Mouse (Mus musculus): ENCODE measurements around the gene Elmod3. TPM values are rescaled to one million over a fixed set of nuclear protein-coding genes. Genes with fewer than 3 reads are reported as not detected.

Gene Elmod3
- polyA plus RNA-seq, 1 experiment from 2014 or later = 16.8 TPM

DNA sequence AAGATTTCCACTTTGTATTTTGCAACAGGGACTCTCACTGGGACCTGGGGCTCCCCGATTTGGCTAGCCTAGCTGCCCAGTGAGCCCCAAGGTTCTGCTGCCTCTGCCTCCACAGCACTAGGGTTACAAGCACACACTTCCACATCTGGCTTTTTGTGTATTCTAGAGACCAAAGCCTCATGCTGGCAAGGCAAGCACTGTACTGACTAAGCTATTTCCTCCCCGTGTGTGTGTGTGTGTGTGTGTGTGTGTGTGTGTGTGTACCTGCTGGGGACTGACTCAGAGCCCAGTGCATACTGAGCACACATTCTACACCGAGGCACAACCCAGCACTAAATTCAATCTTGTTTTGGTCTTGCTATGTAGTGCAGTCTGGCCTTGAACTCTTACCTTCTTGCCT lies 11.5 kb downstream of the Elmod3 start:
- no peak overlapping the region for H3K27ac ChIP-seq
- no peaks in the 10 kb centered on the region for H3K9me3 ChIP-seq (replicated peaks)
- H3K9ac ChIP-seq = no peak overlapping the region
- H3K4me3 ChIP-seq (replicated peaks) = no peak overlapping the region
- H3K27me3 ChIP-seq = no peaks in the 10 kb centered on the region
- no peak overlapping the region for H3K4me2 ChIP-seq
- no peak for ATAC-seq (replicated peaks; ENCODE audit: low FRiP score)
- H3K4me1 ChIP-seq = no peaks in the 10 kb centered on the region
- 78% methylated on average over 3 of the region's 3 CpGs for WGBS
- H3K36me3 ChIP-seq = 0 out of 2 replicates have a peak, but pooled peaks cover 3% of the 10 kb centered on the region

GRCm38 (mm10) chr6:72584154-72584553 lies 14.1 kb downstream of the Elmod3 start:
- Histone ChIP-seq H3K9ac (no peak overlapping the region), H3K4me3 (replicated peaks) (no peak overlapping the region), H3K27me3 (no peaks in the 10 kb centered on the region), H3K4me1 (no peaks in the 10 kb centered on the region), H3K4me2 (no peak overlapping the region), H3K9me3 (replicated peaks) (no peaks in the 10 kb centered on the region), H3K27ac (no peak overlapping the region), H3K36me3 (peaks cover 13% of the 10 kb centered on the region; the same call in 1 of the 2 replicates)
- no peak; the same call in 1 of the 2 replicates for ATAC-seq (replicated peaks; ENCODE audit: low FRiP score)
- 62% methylated on average over 11 of the region's 11 CpGs for WGBS

- no peak overlapping the region for H3K4me2 ChIP-seq
These were observed 14.9 kb downstream of the Elmod3 start for GRCm38 (mm10) chr6:72583211-72583839.

GRCm38 (mm10) chr6:72581625-72582382 lies 16.4 kb downstream of the Elmod3 start:
- Histone ChIP-seq H3K4me3 (replicated peaks) (no peak overlapping the region), H3K27me3 (no peaks in the 10 kb centered on the region), H3K36me3 (peaks cover 24% of the 10 kb centered on the region), H3K9ac (no peak overlapping the region), H3K27ac (no peak overlapping the region), H3K4me1 (no peaks in the 10 kb centered on the region), H3K4me2 (no peak overlapping the region), H3K9me3 (replicated peaks) (no peaks in the 10 kb centered on the region)
- no peak for ATAC-seq (replicated peaks; ENCODE audit: low FRiP score)
- WGBS = 78% methylated on average over 11 of the region's 11 CpGs

More at GRCm38 (mm10) chr6:72583211-72583839, 14.9 kb downstream of the Elmod3 start:
- Histone ChIP-seq H3K4me3 (replicated peaks) (no peak overlapping the region), H3K9me3 (replicated peaks) (no peaks in the 10 kb centered on the region), H3K9ac (no peak overlapping the region), H3K27me3 (no peaks in the 10 kb centered on the region), H3K36me3 (peaks cover 18% of the 10 kb centered on the region; the same call in 1 of the 2 replicates), H3K27ac (no peak overlapping the region), H3K4me1 (no peaks in the 10 kb centered on the region)
- 87% methylated on average over 4 of the region's 4 CpGs for WGBS
- ATAC-seq (replicated peaks; ENCODE audit: low FRiP score) = no peak

DNA sequence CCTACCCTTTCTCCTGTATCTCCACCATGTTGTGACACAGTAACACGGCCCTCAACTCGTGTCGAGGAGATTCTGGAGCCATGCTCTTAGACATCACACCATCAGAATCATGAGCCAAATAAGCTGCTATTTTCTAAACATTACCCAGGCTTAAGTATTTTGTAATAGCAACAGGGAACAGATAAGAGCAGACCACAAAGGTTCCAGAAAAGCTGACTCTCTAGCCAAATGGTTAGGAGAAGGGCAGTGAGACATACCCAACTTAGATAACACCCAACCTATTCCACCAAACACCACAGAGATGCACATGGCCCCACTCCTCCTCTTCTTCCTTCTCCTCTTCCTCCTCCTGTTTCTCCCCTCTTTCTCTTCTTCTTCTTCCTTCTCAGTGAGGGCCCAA lies 22.2 kb downstream of the Elmod3 start:
- peaks cover 37% of the 10 kb centered on the region for H3K36me3 ChIP-seq
- H3K4me2 ChIP-seq = no peak overlapping the region
- H3K27me3 ChIP-seq = no peaks in the 10 kb centered on the region
- no peak overlapping the region for H3K4me3 ChIP-seq (replicated peaks)
- no peaks in the 10 kb centered on the region for H3K9me3 ChIP-seq (replicated peaks)
- H3K27ac ChIP-seq = no peak overlapping the region
- ATAC-seq (replicated peaks; ENCODE audit: low FRiP score) = no peak
- WGBS = 89% methylated on average over 3 of the region's 3 CpGs
- H3K4me1 ChIP-seq = no peaks in the 10 kb centered on the region
- no peak overlapping the region for H3K9ac ChIP-seq

DNA sequence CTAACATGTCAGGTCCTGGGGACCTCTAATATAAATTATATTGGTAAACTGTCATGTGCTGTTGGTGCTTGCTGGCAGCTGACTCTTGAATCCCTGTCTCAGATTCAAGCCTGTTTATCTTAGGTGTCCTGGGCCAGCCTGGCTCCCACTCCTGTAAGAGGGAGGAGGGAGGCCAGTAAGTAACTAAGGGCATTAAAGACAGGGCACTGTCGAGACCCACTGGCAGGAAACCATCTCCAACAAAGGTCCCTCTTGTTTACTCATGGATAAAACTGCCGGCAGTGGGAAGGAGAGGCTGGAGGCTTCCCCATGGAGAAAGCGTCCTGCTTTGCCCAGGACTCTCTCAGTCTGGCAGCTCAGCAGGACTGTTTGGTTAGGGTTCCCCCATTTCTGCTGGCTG lies 26.4 kb downstream of the Elmod3 start:
- Histone ChIP-seq H3K4me2 (no peak overlapping the region), H3K4me1 (no peaks in the 10 kb centered on the region), H3K4me3 (replicated peaks) (no peak overlapping the region), H3K27ac (no peak overlapping the region), H3K36me3 (peaks cover 24% of the 10 kb centered on the region), H3K9ac (no peak overlapping the region), H3K9me3 (replicated peaks) (no peaks in the 10 kb centered on the region), H3K27me3 (no peaks in the 10 kb centered on the region)
- 52% methylated on average over 3 of the region's 3 CpGs for WGBS
- no peak for ATAC-seq (replicated peaks; ENCODE audit: low FRiP score)

DNA sequence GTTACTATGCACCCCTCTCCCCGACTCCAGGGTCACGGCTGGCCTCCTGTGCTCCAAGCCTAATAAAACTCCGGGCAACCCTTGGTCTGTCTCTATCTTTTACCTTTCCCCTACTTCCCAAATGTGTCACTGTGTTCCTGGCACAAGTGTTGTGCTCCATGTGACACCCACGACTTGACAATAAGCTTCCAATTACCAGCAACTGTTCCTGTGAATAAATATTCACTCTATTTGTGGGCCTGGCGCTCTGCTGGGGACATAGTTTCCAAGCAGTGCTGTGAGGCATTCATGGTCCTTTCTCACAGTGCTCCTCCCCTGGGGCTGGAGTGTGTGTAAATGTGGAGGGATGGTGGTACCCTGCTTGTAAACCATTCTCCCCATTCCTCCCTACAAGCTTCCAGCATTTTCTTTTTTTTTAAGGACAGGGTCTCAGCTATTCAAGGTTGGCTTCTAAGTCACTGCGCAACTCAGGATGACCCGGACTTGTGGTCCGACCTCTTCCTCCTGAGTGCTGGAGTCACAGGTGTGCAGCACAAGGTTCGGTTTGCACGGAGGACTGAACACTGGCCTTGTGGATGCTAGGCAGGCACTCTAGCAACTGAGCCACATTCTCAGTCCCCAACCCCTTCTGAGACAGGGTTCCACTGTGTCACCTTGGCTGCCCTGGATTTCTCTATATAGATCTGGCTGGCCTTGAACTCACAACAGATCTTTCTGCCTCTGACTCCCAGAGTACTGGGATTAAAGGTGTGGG lies 27.4 kb downstream of the Elmod3 start:
- no peak overlapping the region for H3K9ac ChIP-seq
- WGBS = 83% methylated on average over 10 of the region's 10 CpGs
- no peak overlapping the region for H3K4me2 ChIP-seq
- no peak overlapping the region for H3K27ac ChIP-seq
- no peaks in the 10 kb centered on the region for H3K9me3 ChIP-seq (replicated peaks)
- H3K27me3 ChIP-seq = no peaks in the 10 kb centered on the region
- peaks cover 24% of the 10 kb centered on the region for H3K36me3 ChIP-seq
- ATAC-seq (replicated peaks; ENCODE audit: low FRiP score) = no peak
- H3K4me1 ChIP-seq = peaks cover 7% of the 10 kb centered on the region
- no peak overlapping the region for H3K4me3 ChIP-seq (replicated peaks)

- no peak overlapping the region for H3K4me2 ChIP-seq
- no peaks in the 10 kb centered on the region for H3K9me3 ChIP-seq (replicated peaks)
- H3K36me3 ChIP-seq = peaks cover 13% of the 10 kb centered on the region
- ATAC-seq (replicated peaks; ENCODE audit: low FRiP score) = no peak
- H3K27ac ChIP-seq = no peak overlapping the region
- no peaks in the 10 kb centered on the region for H3K27me3 ChIP-seq
- H3K4me3 ChIP-seq (replicated peaks) = no peak overlapping the region
- no peak overlapping the region for H3K9ac ChIP-seq
- peaks cover 17% of the 10 kb centered on the region for H3K4me1 ChIP-seq
- WGBS = 95% methylated on average over 10 of the region's 10 CpGs
These were observed 29.5 kb downstream of the Elmod3 start for GRCm38 (mm10) chr6:72568736-72569135.

DNA sequence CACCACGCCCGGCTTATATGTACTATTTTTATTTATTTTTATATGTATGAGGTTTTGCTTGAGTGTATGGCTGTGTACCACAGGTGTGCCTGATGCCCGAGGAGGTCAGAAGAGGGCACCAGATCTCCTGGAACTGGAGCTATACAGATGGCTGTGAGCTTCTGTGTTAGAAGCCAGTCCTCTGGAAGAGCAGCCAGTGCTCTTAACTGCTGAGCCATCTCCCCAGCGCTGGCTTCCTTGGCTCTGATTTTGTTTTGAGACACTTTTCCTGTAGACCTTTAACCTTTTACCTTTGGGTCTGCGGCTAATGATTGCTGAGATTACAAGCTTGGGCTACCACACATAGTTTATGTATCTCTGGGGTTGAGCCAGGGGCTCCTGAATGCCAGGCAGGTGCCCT lies 30.7 kb downstream of the Elmod3 start:
- no peak overlapping the region for H3K4me2 ChIP-seq
- peaks cover 22% of the 10 kb centered on the region for H3K4me1 ChIP-seq
- H3K4me3 ChIP-seq (replicated peaks) = no peak overlapping the region
- no peak overlapping the region for H3K27ac ChIP-seq
- no peak overlapping the region for H3K9ac ChIP-seq
- WGBS = 78% methylated on average over 5 of the region's 5 CpGs
- H3K36me3 ChIP-seq = peaks cover 8% of the 10 kb centered on the region
- no peaks in the 10 kb centered on the region for H3K9me3 ChIP-seq (replicated peaks)
- ATAC-seq (replicated peaks; ENCODE audit: low FRiP score) = no peak
- no peaks in the 10 kb centered on the region for H3K27me3 ChIP-seq

DNA sequence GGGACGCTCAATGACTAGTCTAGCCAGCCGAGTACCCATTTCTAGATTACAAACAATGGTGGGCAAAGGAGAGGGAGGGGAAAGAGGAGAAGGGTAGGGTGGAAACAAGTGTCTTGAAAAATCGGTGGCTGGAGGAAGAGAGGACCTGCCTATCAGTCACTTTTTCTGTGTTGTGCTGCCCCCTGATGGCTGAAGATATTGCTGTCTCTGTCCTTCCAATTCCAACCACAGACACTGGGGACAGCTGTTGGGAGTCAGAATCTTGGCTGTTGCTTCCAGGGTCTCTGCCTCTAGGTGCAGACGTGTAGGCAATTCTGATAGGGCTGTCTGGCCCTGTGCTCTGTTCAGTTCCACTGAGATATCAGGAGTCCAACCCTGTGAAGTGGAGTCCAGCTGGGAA lies 32.2 kb downstream of the Elmod3 start:
- WGBS = 6% methylated on average over 4 of the region's 4 CpGs
- Histone ChIP-seq H3K4me1 (peaks cover 24% of the 10 kb centered on the region), H3K27me3 (no peaks in the 10 kb centered on the region), H3K36me3 (peaks cover 8% of the 10 kb centered on the region), H3K9me3 (replicated peaks) (no peaks in the 10 kb centered on the region), H3K27ac (no peak overlapping the region), H3K9ac (no peak overlapping the region), H3K4me3 (replicated peaks) (no peak overlapping the region), H3K4me2 (no peak overlapping the region)
- ATAC-seq (replicated peaks; ENCODE audit: low FRiP score) = peak; percentile 71

DNA sequence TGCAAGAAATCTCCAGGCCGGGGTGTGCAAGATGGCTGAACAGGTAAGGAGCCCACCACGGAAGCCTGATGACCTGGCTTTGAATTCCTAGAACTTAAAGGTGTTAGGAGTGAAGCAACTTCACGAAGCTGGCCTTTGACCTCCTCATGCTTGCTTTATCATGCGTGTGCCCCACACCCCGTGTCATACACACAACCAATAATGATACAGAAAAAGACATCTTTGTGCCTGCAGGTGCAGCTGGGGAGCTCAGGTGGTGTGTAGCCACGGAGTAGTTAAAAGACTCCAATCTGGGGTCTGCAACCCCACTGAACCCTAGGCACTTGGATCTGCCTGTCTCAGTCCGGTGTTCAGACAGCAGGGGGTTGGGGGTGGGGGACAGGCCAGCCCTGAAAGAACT lies 32.7 kb downstream of the Elmod3 start:
- peak; percentile 14; the same call in 1 of the 2 replicates for ATAC-seq (replicated peaks; ENCODE audit: low FRiP score)
- H3K9ac ChIP-seq = no peak overlapping the region
- H3K36me3 ChIP-seq = peaks cover 8% of the 10 kb centered on the region
- 74% methylated on average over 7 of the region's 7 CpGs for WGBS
- no peaks in the 10 kb centered on the region for H3K9me3 ChIP-seq (replicated peaks)
- H3K27ac ChIP-seq = peak overlapping the region; percentile 49; the same call in 1 of the 2 replicates
- H3K4me1 ChIP-seq = peaks cover 24% of the 10 kb centered on the region
- H3K4me3 ChIP-seq (replicated peaks) = no peak overlapping the region
- H3K27me3 ChIP-seq = no peaks in the 10 kb centered on the region
- no peak overlapping the region for H3K4me2 ChIP-seq

GRCm38 (mm10) chr6:72562894-72563293 lies 35.3 kb downstream of the Elmod3 start:
- Histone ChIP-seq H3K27me3 (no peaks in the 10 kb centered on the region), H3K9ac (no peak overlapping the region), H3K4me1 (peaks cover 24% of the 10 kb centered on the region), H3K4me3 (replicated peaks) (no peak overlapping the region), H3K36me3 (peaks cover 4% of the 10 kb centered on the region), H3K4me2 (no peak overlapping the region), H3K27ac (peak overlapping the region; percentile 18; the same call in 1 of the 2 replicates), H3K9me3 (replicated peaks) (no peaks in the 10 kb centered on the region)
- WGBS = 70% methylated on average over 5 of the region's 5 CpGs
- ATAC-seq (replicated peaks; ENCODE audit: low FRiP score) = 0 out of 2 replicates have a peak, but pooled peaks have one; percentile 33

All from kidney, embryonic 15.5 days (tissue).